Mouse (Mus musculus) embryo, embryonic 11.5 days (tissue): ENCODE measurements around the gene Ano4.

ENCODE experiments used
- DNase-seq: peaks from one replicate; pipeline ENCODE4 v3.0.0-alpha.2; 2012; ENCODE audit warnings: low read depth, low spot score

The Ano4 gene

GRCm38 (mm10) chr10:89280402-89280801 lies 64.2 kb downstream of the Ano4 start:
- no peak for DNase-seq

GRCm38 (mm10) chr10:89273001-89273680 lies 71.4 kb downstream of the Ano4 start:
- no peak for DNase-seq

GRCm38 (mm10) chr10:89267312-89267711 lies 77.2 kb downstream of the Ano4 start:
- no peak for DNase-seq

DNA sequence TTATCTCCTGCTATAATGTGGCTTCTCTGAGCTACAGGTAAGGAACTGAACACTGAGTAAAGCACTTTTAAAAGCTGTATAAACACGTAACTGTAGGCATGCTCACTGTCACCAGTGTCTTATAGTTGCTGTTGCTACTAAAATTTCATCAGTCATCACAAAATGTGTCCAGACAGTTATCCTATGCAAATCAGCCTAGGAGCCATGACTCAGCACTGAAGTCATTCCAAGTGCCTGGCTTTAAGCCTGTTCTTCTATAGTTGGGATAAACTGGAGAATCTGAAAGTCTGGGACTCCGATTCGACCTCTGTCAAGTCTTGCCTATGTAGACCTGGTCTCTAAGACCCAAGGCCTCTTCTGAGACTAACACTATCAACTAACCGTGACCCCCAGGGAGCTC lies 81.2 kb downstream of the Ano4 start:
- no peak for DNase-seq

GRCm38 (mm10) chr10:89257457-89258381 lies 86.8 kb downstream of the Ano4 start:
- peak; percentile 22 for DNase-seq

GRCm38 (mm10) chr10:89256762-89257456 lies 87.7 kb downstream of the Ano4 start:
- peak; percentile 23 for DNase-seq

- no peak for DNase-seq
Observed at GRCm38 (mm10) chr10:89254765-89255164, 89.8 kb downstream of the Ano4 start.

GRCm38 (mm10) chr10:89253799-89254198 lies 90.8 kb downstream of the Ano4 start:
- DNase-seq: no peak

DNA sequence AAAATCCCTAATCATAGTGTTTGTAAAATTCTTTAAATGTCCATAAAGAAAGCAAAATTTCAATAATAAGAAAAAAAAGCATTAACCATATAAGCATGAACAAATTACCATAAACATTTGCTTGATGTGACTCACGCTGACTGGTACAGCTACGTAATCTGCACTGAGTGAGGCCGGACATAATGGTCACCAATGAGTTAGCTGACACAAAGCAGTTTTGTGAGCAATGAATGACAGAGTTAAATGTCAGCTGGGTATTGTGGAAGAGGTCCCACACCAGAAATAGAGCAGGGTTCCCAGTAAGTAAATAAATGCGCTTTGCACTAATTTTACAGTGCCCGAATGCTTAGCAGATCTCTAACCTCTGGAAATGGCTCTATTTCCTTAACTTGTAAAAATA lies 91.9 kb downstream of the Ano4 start:
- DNase-seq: no peak

DNA sequence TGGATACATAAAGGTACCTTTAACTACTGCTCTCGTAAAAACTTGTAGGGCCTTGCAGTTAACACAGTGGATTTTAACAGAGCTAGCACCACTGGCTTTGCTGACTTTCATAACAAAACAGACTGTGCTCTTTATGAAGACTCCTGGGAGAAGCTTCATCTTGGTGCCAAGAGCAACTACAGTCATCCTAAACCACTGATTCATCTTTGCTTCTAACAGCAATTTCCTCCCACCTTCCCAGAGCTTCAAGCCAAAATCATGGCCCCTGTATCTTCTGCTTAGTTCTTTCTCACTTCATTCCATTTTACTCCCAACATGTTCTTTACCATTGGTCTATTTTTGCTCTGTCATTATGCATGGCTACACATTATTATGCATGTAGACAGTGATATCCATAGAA lies 100.8 kb downstream of the Ano4 start:
- DNase-seq: no peak

- DNase-seq: peak; percentile 71
Observed at GRCm38 (mm10) chr10:89224524-89224923, 120.0 kb downstream of the Ano4 start.

GRCm38 (mm10) chr10:89222284-89222989 lies 122.1 kb downstream of the Ano4 start:
- DNase-seq: no peak

DNA sequence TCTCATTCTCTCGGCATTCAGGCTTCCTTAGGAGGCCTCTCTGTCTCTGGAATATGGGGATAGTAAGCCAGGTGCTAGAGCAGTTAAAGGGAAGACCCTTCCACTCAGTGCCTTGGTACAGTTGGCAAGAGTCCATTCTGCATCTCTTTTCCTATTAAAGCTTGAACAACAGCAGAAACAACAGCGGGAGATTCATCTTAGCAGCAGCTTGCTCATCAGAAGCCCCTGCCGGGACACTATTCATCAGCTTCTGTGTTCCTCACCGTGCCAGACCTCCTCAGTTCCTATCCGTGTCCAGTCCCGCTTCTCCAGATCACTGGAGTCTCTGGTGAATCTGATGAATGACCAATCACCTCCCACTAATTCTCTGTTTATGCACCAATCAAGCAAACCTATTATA lies 128.5 kb downstream of the Ano4 start:
- DNase-seq: no peak

DNA sequence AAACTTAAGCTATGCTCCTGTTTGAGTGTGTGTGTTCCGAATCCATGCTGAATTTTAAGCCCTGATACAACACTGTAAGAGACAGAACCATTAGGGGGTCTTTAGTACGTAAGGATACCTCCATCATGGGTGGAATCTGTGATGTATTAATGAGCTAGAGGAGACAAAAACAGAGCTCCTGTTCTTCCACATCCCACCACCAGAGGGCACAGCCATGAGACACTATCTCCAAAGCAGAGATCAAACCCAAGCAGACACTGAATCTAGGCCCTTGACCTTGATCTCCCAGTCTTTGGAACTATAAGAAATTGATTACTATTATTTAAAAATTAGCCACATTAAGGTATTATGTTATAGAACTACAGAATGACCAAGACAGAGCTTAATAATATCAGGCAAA lies 138.7 kb downstream of the Ano4 start:
- DNase-seq: peak; percentile 7

DNA sequence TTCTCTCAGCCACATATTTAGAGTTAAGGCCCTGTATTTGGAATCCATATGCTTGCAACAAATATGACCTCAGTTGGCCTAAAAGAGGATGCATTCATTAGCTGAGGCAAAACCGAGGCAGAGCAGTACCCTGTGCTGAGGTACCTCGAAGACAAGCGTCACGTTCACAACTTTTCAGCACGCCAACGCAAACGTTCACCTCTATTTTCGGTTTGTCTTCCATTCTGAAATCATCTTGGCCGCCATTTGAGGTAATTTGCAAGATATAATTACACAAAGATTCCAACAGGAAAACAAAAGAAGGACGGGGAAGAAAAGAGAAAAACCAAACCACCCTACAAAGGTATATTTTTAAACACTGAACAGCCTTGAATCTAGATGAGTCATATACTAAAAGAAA lies 148.1 kb downstream of the Ano4 start:
- DNase-seq: no peak

DNA sequence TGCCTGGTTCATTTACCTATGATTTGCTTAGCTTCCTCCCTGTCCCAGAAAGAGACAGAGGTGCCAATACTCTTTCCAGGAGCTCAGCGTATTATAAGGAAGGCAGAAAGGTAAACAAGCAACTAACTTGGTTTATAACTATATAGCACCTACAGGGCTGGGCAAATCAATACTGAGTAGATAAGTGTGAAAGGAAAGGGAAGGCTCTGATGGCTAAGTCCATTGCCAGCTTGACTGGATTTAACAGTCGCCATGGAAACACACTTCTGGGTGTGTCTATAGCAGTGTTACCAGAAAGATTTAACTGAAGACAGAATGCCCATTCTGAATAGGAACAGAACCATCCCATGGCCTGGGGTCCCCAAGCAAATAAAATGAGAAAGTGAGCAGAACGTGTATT lies 149.5 kb downstream of the Ano4 start:
- DNase-seq: no peak

DNA sequence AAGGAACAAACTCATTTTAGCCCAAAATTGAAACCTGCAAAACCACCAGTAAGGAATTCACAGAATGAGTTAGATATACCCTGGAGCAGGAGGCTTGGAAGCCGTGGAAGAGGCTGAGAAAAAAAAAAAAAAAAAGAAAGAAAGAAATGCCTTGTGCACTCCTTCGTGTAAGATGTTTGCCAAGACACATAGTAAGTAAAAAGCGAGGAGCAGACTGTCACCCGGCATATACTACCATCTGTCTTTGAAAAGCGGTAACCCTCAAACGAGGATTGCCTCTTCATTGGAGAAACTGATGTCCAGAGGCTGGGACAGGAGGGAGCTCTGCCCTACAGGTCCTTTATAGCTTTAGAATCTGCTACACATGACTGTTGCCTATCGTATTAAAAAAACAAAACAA lies 150.1 kb downstream of the Ano4 start:
- no peak for DNase-seq

DNA sequence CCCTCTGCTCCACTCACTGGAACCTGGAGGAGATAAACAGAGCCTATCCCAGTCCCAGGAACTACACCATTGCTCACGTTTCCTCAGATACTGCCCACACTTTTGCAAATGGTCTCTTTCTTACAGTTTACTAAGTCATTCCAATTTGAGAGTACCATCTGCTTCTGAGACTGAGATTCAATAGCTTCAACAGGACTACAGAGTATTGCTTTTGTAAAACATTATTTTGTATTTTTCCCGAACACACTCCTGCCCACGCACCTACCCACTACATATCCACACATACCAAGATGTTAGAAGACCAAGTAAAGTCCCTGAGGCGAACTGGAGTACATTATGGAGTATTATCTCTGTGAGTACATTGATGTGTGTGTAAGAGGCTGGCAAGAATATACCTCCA lies 166.6 kb downstream of the Ano4 start:
- no peak for DNase-seq

DNA sequence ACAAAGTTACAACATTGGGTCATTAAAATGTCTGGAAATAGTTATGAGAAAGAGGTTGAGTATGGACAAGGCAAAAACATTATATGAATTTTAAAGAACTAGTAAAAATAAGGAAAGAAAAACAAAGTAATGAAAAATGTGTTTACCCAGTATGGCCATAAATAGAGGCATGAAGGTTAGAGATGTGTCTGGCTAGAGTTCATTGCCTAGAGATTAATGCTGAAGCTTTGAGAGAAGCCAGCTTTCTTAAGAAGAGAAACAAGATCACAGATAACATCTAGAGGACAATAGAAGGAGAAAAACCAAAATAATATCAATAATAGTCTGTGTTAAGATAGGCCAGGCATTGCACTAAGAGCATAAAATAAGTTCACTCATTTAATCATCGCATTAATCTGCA lies 180.0 kb downstream of the Ano4 start:
- no peak for DNase-seq

GRCm38 (mm10) chr10:89155502-89155901 lies 189.1 kb downstream of the Ano4 start:
- no peak for DNase-seq

DNA sequence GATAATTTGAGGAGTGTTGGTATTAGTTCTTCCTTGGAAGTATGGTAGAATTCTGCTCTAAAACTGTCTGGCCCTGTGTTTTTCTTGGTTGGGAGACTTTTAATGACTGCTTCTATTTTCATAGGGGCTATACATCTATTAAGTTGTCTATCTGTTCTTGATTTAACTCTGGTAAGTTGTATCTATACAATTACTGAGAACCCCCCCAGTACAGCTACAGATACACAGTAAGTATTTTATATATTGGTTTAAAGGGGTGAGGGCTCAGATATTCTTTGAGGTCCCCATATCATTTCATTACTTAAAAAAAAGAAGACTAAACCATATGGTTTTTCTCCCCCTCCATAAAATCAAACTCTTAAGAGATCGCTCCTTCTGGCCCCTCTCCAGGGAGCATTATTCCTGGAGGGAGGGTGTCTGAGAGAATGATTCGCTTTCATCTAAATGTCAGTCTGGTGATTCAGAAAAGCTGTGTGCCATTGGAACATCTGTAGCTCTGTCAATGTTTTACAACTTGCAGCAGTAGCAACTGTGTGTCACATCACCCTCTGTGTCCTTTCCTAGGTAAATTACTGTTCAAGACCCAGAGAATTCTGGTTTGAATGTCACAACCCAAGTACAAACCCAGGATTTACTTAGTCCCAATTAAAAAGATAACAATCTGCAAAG lies 189.6 kb downstream of the Ano4 start:
- DNase-seq: no peak
